Mouse (Mus musculus) hindbrain, embryonic 13.5 days (tissue): ENCODE results near the gene Tmprss11c. TPM values are rescaled to one million over a fixed set of nuclear protein-coding genes. Genes with fewer than 3 reads are reported as not detected.
A peak's percentile ranks its signal among the peaks of the same experiment; 100 is the strongest.
"Not testable (repeated sequence)": the region's sequence is repeated elsewhere in the genome, so short reads cannot be mapped to it uniquely, and the experiment has no call there.

Experiments used
- ATAC-seq: fragments of 200-750 bp; cut with Nextera tagmentation; 2 replicates; pipeline ENCODE4 v1.8.0; 2017; ENCODE audit warnings: moderate TSS enrichment; ENCODE audit not compliant: low FRiP score
- H3K27ac ChIP-seq: fragments of 300-500 bp; sonication (generic); 2 replicates; pipeline ENCODE4 v1.5.1; 2015; ENCODE audit warnings: inconsistent platforms, mild to moderate bottlenecking, moderate library complexity
- H3K27me3 ChIP-seq: fragments of 300-500 bp; sonication (generic); 2 replicates; pipeline ENCODE4 v1.6.1; 2015; ENCODE audit warnings: mild to moderate bottlenecking, inconsistent platforms
- H3K36me3 ChIP-seq: fragments of 300-500 bp; sonication (generic); 2 replicates; pipeline ENCODE4 v1.6.1; 2015; ENCODE audit warnings: mild to moderate bottlenecking, inconsistent platforms
- H3K4me1 ChIP-seq: fragments of 300-500 bp; sonication (generic); replicated peaks from 2 replicates; pipeline ENCODE4 v1.6.1; 2015; ENCODE audit warnings: inconsistent platforms
- H3K4me2 ChIP-seq: fragments of 300-500 bp; sonication (generic); 2 replicates; pipeline ENCODE4 v1.6.1; 2015; ENCODE audit warnings: inconsistent platforms, mild to moderate bottlenecking, moderate library complexity
- H3K4me3 ChIP-seq: fragments of 300-500 bp; sonication (generic); 2 replicates; pipeline ENCODE4 v1.5.1; 2015; ENCODE audit warnings: mild to moderate bottlenecking, inconsistent platforms
- H3K9ac ChIP-seq: fragments of 300-500 bp; sonication (generic); 2 replicates; pipeline ENCODE4 v1.6.1; 2015; ENCODE audit warnings: mild to moderate bottlenecking, inconsistent platforms
- H3K9me3 ChIP-seq: fragments of 300-500 bp; sonication (generic); 2 replicates; pipeline ENCODE4 v1.6.1; 2016; ENCODE audit warnings: inconsistent platforms
- WGBS: fragments of 180-500 bp; shearing (Covaris S2); methylation state at CpG from one replicate; pipeline ENCODE4 v1.1.7; 2015; 5-methylcytosine and 5-hydroxymethylcytosine counted together
- polyA plus RNA-seq: library from polyadenylated mRNA; unstranded; fragments of >200 nt; fragmentation: Nextera tagmentation; extraction: Ambion mirVana; gene quantifications from 2 replicates; pipeline ENCODE4 v1.2.1, GENCODE M21; 2015

Gene Tmprss11c
- not detected in 2 replicates for polyA plus RNA-seq

GRCm38 (mm10) chr5:86289208-86289607 is at the start of gene Tmprss11c:
TSS of gene Tmprss11c (minus strand) at chr5:86289308.
- WGBS, result 91% methylated on average over 4 of the region's 4 CpGs
- no peaks in the 10 kb centered on the region for H3K9me3 ChIP-seq
- no peak within 1 kb of the TSS for H3K4me2 ChIP-seq
- H3K4me3 ChIP-seq, result no peak within 1 kb of the TSS
- H3K9ac ChIP-seq, result no peak within 1 kb of the TSS
- no peaks in the 10 kb centered on the region for H3K27me3 ChIP-seq
- H3K36me3 ChIP-seq, result no peaks in the 10 kb centered on the region
- no peak within 1 kb of the TSS for H3K27ac ChIP-seq
- ATAC-seq, result no peak
- no peaks in the 10 kb centered on the region for H3K4me1 ChIP-seq

GRCm38 (mm10) chr5:86318018-86318956 is 29.2 kb upstream of the Tmprss11c start:
- H3K36me3 ChIP-seq, H3K4me1 ChIP-seq, H3K9me3 ChIP-seq, H3K27me3 ChIP-seq: not testable (repeated sequence)
- Histone ChIP-seq H3K27ac (peak overlapping the region; percentile 36; the same call in 1 of the 2 replicates), H3K9ac (peak overlapping the region; percentile 19; the same call in 1 of the 2 replicates), H3K4me2 (peak overlapping the region; percentile 42), H3K4me3 (peak overlapping the region; percentile 35)
- ATAC-seq, result peak; percentile 93
- 50% methylated on average over 30 of the region's 30 CpGs for WGBS

GRCm38 (mm10) chr5:86306116-86306515 is 17.0 kb upstream of the Tmprss11c start:
- H3K9ac ChIP-seq, result no peak overlapping the region
- no peaks in the 10 kb centered on the region for H3K36me3 ChIP-seq
- no peaks in the 10 kb centered on the region for H3K27me3 ChIP-seq
- H3K4me3 ChIP-seq, result no peak overlapping the region
- ATAC-seq, result no peak
- H3K9me3 ChIP-seq, result no peaks in the 10 kb centered on the region
- 85% methylated on average over 5 of the region's 5 CpGs for WGBS
- no peak overlapping the region for H3K27ac ChIP-seq
- no peaks in the 10 kb centered on the region for H3K4me1 ChIP-seq
- no peak overlapping the region for H3K4me2 ChIP-seq

GRCm38 (mm10) chr5:86303877-86304276 is 14.8 kb upstream of the Tmprss11c start:
- Histone ChIP-seq H3K27ac (no peak overlapping the region), H3K9me3 (no peaks in the 10 kb centered on the region), H3K36me3 (no peaks in the 10 kb centered on the region), H3K4me2 (no peak overlapping the region), H3K4me1 (no peaks in the 10 kb centered on the region), H3K27me3 (no peaks in the 10 kb centered on the region), H3K9ac (no peak overlapping the region), H3K4me3 (no peak overlapping the region)
- WGBS, result 89% methylated on average over 8 of the region's 8 CpGs
- ATAC-seq, result no peak

- Histone ChIP-seq H3K36me3 (no peaks in the 10 kb centered on the region), H3K27ac (no peak overlapping the region), H3K9ac (no peak overlapping the region), H3K9me3 (no peaks in the 10 kb centered on the region), H3K4me1 (no peaks in the 10 kb centered on the region), H3K27me3 (no peaks in the 10 kb centered on the region), H3K4me2 (no peak overlapping the region), H3K4me3 (no peak overlapping the region)
- ATAC-seq, result no peak
- WGBS, result 92% methylated on average over 11 of the region's 11 CpGs
Measured at GRCm38 (mm10) chr5:86246559-86246958, 42.5 kb downstream of the Tmprss11c start.

- H3K36me3 ChIP-seq, result no peaks in the 10 kb centered on the region
- H3K4me3 ChIP-seq, result no peak overlapping the region
- no peak overlapping the region for H3K27ac ChIP-seq
- no peak overlapping the region for H3K9ac ChIP-seq
- H3K4me2 ChIP-seq, result no peak overlapping the region
- no peaks in the 10 kb centered on the region for H3K9me3 ChIP-seq
- H3K4me1 ChIP-seq, result no peaks in the 10 kb centered on the region
- H3K27me3 ChIP-seq, result no peaks in the 10 kb centered on the region
- 74% methylated on average over 1 of the region's 1 CpGs for WGBS
- no peak for ATAC-seq
Measured at GRCm38 (mm10) chr5:86244880-86245279, 44.2 kb downstream of the Tmprss11c start.

GRCm38 (mm10) chr5:86244275-86244674 is 44.8 kb downstream of the Tmprss11c start:
- Histone ChIP-seq H3K36me3 (no peaks in the 10 kb centered on the region), H3K4me3 (no peak overlapping the region), H3K4me1 (no peaks in the 10 kb centered on the region), H3K27ac (no peak overlapping the region), H3K9ac (no peak overlapping the region), H3K9me3 (no peaks in the 10 kb centered on the region), H3K27me3 (no peaks in the 10 kb centered on the region), H3K4me2 (no peak overlapping the region)
- ATAC-seq, result no peak
- 85% methylated on average over 3 of the region's 3 CpGs for WGBS

GRCm38 (mm10) chr5:86227156-86227853 is 61.8 kb downstream of the Tmprss11c start:
- 83% methylated on average over 5 of the region's 5 CpGs for WGBS
- no peak overlapping the region for H3K4me3 ChIP-seq
- H3K4me2 ChIP-seq, result no peak overlapping the region
- H3K27me3 ChIP-seq, result no peaks in the 10 kb centered on the region
- H3K9me3 ChIP-seq, result no peaks in the 10 kb centered on the region
- no peak for ATAC-seq
- no peaks in the 10 kb centered on the region for H3K4me1 ChIP-seq
- H3K36me3 ChIP-seq, result no peaks in the 10 kb centered on the region
- no peak overlapping the region for H3K27ac ChIP-seq
- no peak overlapping the region for H3K9ac ChIP-seq

GRCm38 (mm10) chr5:86197801-86198200 is 91.3 kb downstream of the Tmprss11c start, which contains the start of gene Gnrhr:
TSS of gene Gnrhr (minus strand) at chr5:86197901.
- no peak within 1 kb of the TSS for H3K4me2 ChIP-seq
- no peak within 1 kb of the TSS for H3K27ac ChIP-seq
- no peak within 1 kb of the TSS for H3K9ac ChIP-seq
- no peaks in the 10 kb centered on the region for H3K36me3 ChIP-seq
- H3K4me1 ChIP-seq, result no peaks in the 10 kb centered on the region
- ATAC-seq, result no peak
- no peak within 1 kb of the TSS for H3K4me3 ChIP-seq
- H3K9me3 ChIP-seq, result no peaks in the 10 kb centered on the region
- 91% methylated on average over 10 of the region's 10 CpGs for WGBS
- no peaks in the 10 kb centered on the region for H3K27me3 ChIP-seq

- Histone ChIP-seq H3K4me1 (no peaks in the 10 kb centered on the region), H3K9ac (no peak overlapping the region), H3K27ac (no peak overlapping the region), H3K27me3 (no peaks in the 10 kb centered on the region), H3K36me3 (no peaks in the 10 kb centered on the region), H3K9me3 (no peaks in the 10 kb centered on the region), H3K4me3 (no peak overlapping the region), H3K4me2 (no peak overlapping the region)
- 18% methylated on average over 4 of the region's 4 CpGs for WGBS
- peak; percentile 65; the same call in 1 of the 2 replicates for ATAC-seq
Measured at GRCm38 (mm10) chr5:86191356-86191755, 97.8 kb downstream of the Tmprss11c start.

GRCm38 (mm10) chr5:86190770-86191169 is 98.3 kb downstream of the Tmprss11c start:
- no peak overlapping the region for H3K9ac ChIP-seq
- no peak overlapping the region for H3K4me2 ChIP-seq
- H3K9me3 ChIP-seq, result no peaks in the 10 kb centered on the region
- no peaks in the 10 kb centered on the region for H3K4me1 ChIP-seq
- 23% methylated on average over 5 of the region's 5 CpGs for WGBS
- H3K27ac ChIP-seq, result no peak overlapping the region
- no peak for ATAC-seq
- no peak overlapping the region for H3K4me3 ChIP-seq
- no peaks in the 10 kb centered on the region for H3K27me3 ChIP-seq
- no peaks in the 10 kb centered on the region for H3K36me3 ChIP-seq

- no peak overlapping the region for H3K27ac ChIP-seq
- no peak for ATAC-seq
- H3K9ac ChIP-seq, result no peak overlapping the region
- no peak overlapping the region for H3K4me2 ChIP-seq
- H3K9me3 ChIP-seq, result no peaks in the 10 kb centered on the region
- no peaks in the 10 kb centered on the region for H3K4me1 ChIP-seq
- no peaks in the 10 kb centered on the region for H3K27me3 ChIP-seq
- WGBS, result 36% methylated on average over 15 of the region's 15 CpGs
- no peaks in the 10 kb centered on the region for H3K36me3 ChIP-seq
- no peak overlapping the region for H3K4me3 ChIP-seq
Measured at GRCm38 (mm10) chr5:86190290-86190689, 98.8 kb downstream of the Tmprss11c start.
